Mouse (Mus musculus) left cerebral cortex, adult 8-10 months (tissue): ENCODE measurements around the gene Syndig1. TPM values are rescaled to one million over a fixed set of nuclear protein-coding genes. Genes with fewer than 3 reads are reported as not detected.

ENCODE experiments used
- DNase-seq, 2 experiments: peaks; one replicate each; pipeline ENCODE4 v3.0.0; 2022; ENCODE audit warnings: low spot score in 2 of 2
- total RNA-seq, 4 experiments: library from RNA; stranded (reverse); gene quantifications; 2 replicates each; pipeline ENCODE4 v1.2.4; 2022

The Syndig1 gene
- total RNA-seq, 4 experiments from 2014 or later = 53.9 to 58.9 (median 57.0) TPM

GRCm38 (mm10) chr2:149873346-149873745, 44.3 kb downstream of the Syndig1 start:
- peak; percentile 45 to 96 for DNase-seq

- no peak for DNase-seq
Observed at GRCm38 (mm10) chr2:149877954-149878353, 48.9 kb downstream of the Syndig1 start.

- no peak for DNase-seq
Observed at GRCm38 (mm10) chr2:149887634-149888033, 58.6 kb downstream of the Syndig1 start.

- no peak for DNase-seq
Observed at GRCm38 (mm10) chr2:149891647-149892046, 62.6 kb downstream of the Syndig1 start.

GRCm38 (mm10) chr2:149896337-149896736, 67.3 kb downstream of the Syndig1 start:
- no peak for DNase-seq

GRCm38 (mm10) chr2:149899615-149900014, 70.6 kb downstream of the Syndig1 start:
- no peak for DNase-seq

GRCm38 (mm10) chr2:149900606-149901005, 71.6 kb downstream of the Syndig1 start:
- DNase-seq = no peak

- no peak for DNase-seq
Observed at GRCm38 (mm10) chr2:149904405-149904804, 75.4 kb downstream of the Syndig1 start.

GRCm38 (mm10) chr2:149906694-149907093, 77.7 kb downstream of the Syndig1 start:
- DNase-seq = no peak

- DNase-seq = peak in 1 of 2 experiments; percentile 32
Observed at GRCm38 (mm10) chr2:149917162-149917561, 88.2 kb downstream of the Syndig1 start.

GRCm38 (mm10) chr2:149923561-149923960, 94.5 kb downstream of the Syndig1 start:
- DNase-seq = no peak

GRCm38 (mm10) chr2:149925911-149926310, 96.9 kb downstream of the Syndig1 start:
- no peak for DNase-seq

- no peak for DNase-seq
Observed at GRCm38 (mm10) chr2:149927001-149927400, 98.0 kb downstream of the Syndig1 start.

- no peak for DNase-seq
Observed at GRCm38 (mm10) chr2:149927481-149927880, 98.5 kb downstream of the Syndig1 start.

- DNase-seq = no peak
Observed at GRCm38 (mm10) chr2:149929986-149930385, 101.0 kb downstream of the Syndig1 start.

GRCm38 (mm10) chr2:149931111-149931510, 102.1 kb downstream of the Syndig1 start:
- DNase-seq = no peak

- no peak for DNase-seq
Observed at GRCm38 (mm10) chr2:149932095-149932494, 103.1 kb downstream of the Syndig1 start.

GRCm38 (mm10) chr2:149933247-149933898, 104.4 kb downstream of the Syndig1 start:
- no peak for DNase-seq

- no peak for DNase-seq
Observed at GRCm38 (mm10) chr2:149934139-149934538, 105.1 kb downstream of the Syndig1 start.

- DNase-seq = no peak
Observed at GRCm38 (mm10) chr2:149938829-149939228, 109.8 kb downstream of the Syndig1 start.

GRCm38 (mm10) chr2:149939586-149939985, 110.6 kb downstream of the Syndig1 start:
- DNase-seq = no peak

- DNase-seq = no peak
Observed at GRCm38 (mm10) chr2:149950641-149951040, 121.6 kb downstream of the Syndig1 start.

- no peak for DNase-seq
Observed at GRCm38 (mm10) chr2:149971014-149971413, 142.0 kb downstream of the Syndig1 start.
